Mouse (Mus musculus) cerebellum, postnatal 10 days (tissue): Measurements from ENCODE around the gene Rhox4d.
"Not testable (repeated sequence)": the region's sequence is repeated elsewhere in the genome, so short reads cannot be mapped to it uniquely, and the experiment has no call there.

Source experiments
- DNase-seq, 2 experiments: peaks; one replicate each; pipeline ENCODE4 v3.0.0; 2021; ENCODE audit warnings: mixed read lengths in 2 of 2

Rhox4d gene

GRCm38 (mm10) chrX:37514059-37514458, at the start of gene Rhox4d:
Rhox4d (plus strand) TSS chrX:37514359.
- not testable (repeated sequence) for DNase-seq

- not testable (repeated sequence) for DNase-seq
These were observed 34.1 kb upstream of the Rhox4d start, which contains the start of gene Rhox4c for GRCm38 (mm10) chrX:37480037-37480436. Rhox4c (plus strand) TSS chrX:37480337.

- DNase-seq, result not testable (repeated sequence)
These were observed 16.0 kb downstream of the Rhox4d start, which contains the start of gene Rhox2e for GRCm38 (mm10) chrX:37530152-37530551. Rhox2e (plus strand) TSS chrX:37530452.

DNA sequence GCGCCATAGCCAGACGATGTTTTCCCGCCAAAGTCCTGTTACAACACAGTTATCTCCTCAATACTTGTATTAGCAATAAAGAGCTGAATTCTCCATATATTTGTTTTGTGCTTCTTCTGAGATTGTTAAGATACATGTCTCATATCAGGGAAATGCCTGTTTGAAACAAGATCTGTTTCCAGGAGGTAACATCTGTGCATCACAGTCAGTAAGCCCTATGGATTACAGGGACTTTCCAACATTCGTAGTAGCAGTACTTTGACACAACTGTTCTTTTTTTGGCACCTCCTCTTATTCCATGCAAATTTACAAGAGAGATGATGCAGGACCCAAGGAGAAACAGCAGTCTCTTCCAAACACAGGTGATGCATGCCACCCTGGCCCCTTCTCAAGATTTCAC, 27.6 kb downstream of the Rhox4d start, which contains the start of gene Rhox3e:
Rhox3e (plus strand) TSS at position 301 of the 400 bp plus-strand sequence.
- not testable (repeated sequence) for DNase-seq

DNA sequence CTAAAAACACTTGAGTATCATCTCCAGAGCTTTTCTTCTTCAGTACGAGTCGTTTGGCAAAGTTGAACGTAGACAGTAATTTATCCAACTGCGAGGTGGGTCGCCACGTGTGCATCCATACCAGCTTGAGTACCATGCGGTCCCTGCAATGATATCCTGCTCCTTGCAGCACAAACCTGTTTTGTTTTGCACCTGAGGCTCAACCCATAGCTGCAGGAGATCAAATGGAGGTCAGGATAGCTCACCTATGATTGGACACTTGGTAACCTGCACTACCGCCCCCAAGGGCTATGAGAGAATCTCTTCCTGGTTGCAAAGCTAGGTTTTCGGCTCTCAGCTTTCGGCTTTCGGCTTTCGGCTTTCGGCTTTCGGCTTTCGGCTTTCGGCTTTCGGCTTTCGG, 43.0 kb downstream of the Rhox4d start, which contains the start of gene Rhox4e:
Rhox4e (plus strand) TSS at position 301 of the 400 bp plus-strand sequence.
- DNase-seq, result not testable (repeated sequence)
